Mouse (Mus musculus) hindbrain, embryonic 14.5 days (tissue): ENCODE data around the gene Pitpnm1. TPM values are rescaled to one million over a fixed set of nuclear protein-coding genes. Genes with fewer than 3 reads are reported as not detected.

Source experiments
- ATAC-seq: fragments of 200-750 bp; cut with Nextera tagmentation; 2 replicates; pipeline ENCODE4 v1.8.0; 2017; ENCODE audit warnings: moderate number of reproducible peaks, mild to moderate bottlenecking, moderate TSS enrichment, moderate library complexity; ENCODE audit not compliant: low FRiP score
- DNase-seq: peaks from one replicate; pipeline ENCODE4 v3.0.0-alpha.2; 2015; ENCODE audit warnings: low spot score
- H3K27ac ChIP-seq: fragments of 300-500 bp; sonication (generic); 2 replicates; pipeline ENCODE4 v1.5.1; 2014; ENCODE audit warnings: mild to moderate bottlenecking, moderate library complexity
- H3K27me3 ChIP-seq: fragments of 300-500 bp; sonication (generic); 2 replicates; pipeline ENCODE4 v1.6.1; 2014; ENCODE audit warnings: mild to moderate bottlenecking, low read length, mixed read lengths; ENCODE audit not compliant: control insufficient read depth, insufficient read depth
- H3K36me3 ChIP-seq: fragments of 300-500 bp; sonication (generic); replicated peaks from 2 replicates; pipeline ENCODE4 v1.6.1; 2014; ENCODE audit not compliant: control insufficient read depth, insufficient read depth
- H3K4me1 ChIP-seq: fragments of 300-500 bp; sonication (generic); replicated peaks from 2 replicates; pipeline ENCODE4 v1.6.1; 2014; ENCODE audit warnings: antibody characterized with exemption, low read length, mixed read lengths; ENCODE audit not compliant: control insufficient read depth, insufficient read depth
- H3K4me2 ChIP-seq: fragments of 300-500 bp; sonication (generic); replicated peaks from 2 replicates; pipeline ENCODE4 v1.6.1; 2014; ENCODE audit warnings: mild to moderate bottlenecking, moderate library complexity
- H3K4me3 ChIP-seq: fragments of 300-500 bp; sonication (generic); replicated peaks from 2 replicates; pipeline ENCODE4 v1.5.1; 2014; ENCODE audit warnings: mild to moderate bottlenecking, low read length
- H3K9ac ChIP-seq: fragments of 300-500 bp; sonication (generic); 2 replicates; pipeline ENCODE4 v1.6.1; 2014
- H3K9me3 ChIP-seq: fragments of 300-500 bp; sonication (generic); 2 replicates; pipeline ENCODE4 v1.6.1; 2016; ENCODE audit warnings: low read length; ENCODE audit not compliant: control insufficient read depth
- WGBS: fragments of 180-500 bp; shearing (Covaris S2); extraction: QIAGEN DNeasy Blood & Tissue Kit; methylation state at CpG from one replicate; pipeline ENCODE4 v1.1.7; 2014; 5-methylcytosine and 5-hydroxymethylcytosine counted together
- polyA plus RNA-seq: library from polyadenylated mRNA; unstranded; fragments of >200 nt; fragmentation: Nextera tagmentation; extraction: Ambion mirVana; gene quantifications from 2 replicates; pipeline ENCODE4 v1.2.1, GENCODE M21; 2014

Gene Pitpnm1
- polyA plus RNA-seq, 1 experiment from 2014 or later: 70.0 TPM

GRCm38 (mm10) chr19:4104675-4105194 is 4.9 kb downstream of the Pitpnm1 start:
- peaks cover 20% of the 10 kb centered on the region for H3K4me1 ChIP-seq
- no peak for DNase-seq
- no peak for ATAC-seq
- H3K27ac ChIP-seq: no peak overlapping the region
- H3K4me2 ChIP-seq: no peak overlapping the region
- peaks cover 9% of the 10 kb centered on the region; the same call in 1 of the 2 replicates for H3K27me3 ChIP-seq
- WGBS: 91% methylated on average over 16 of the region's 16 CpGs
- no peaks in the 10 kb centered on the region for H3K9me3 ChIP-seq
- peaks cover 30% of the 10 kb centered on the region for H3K36me3 ChIP-seq
- H3K4me3 ChIP-seq: no peak overlapping the region
- H3K9ac ChIP-seq: no peak overlapping the region

GRCm38 (mm10) chr19:4106654-4107053 is 6.9 kb downstream of the Pitpnm1 start:
- H3K36me3 ChIP-seq: peaks cover 46% of the 10 kb centered on the region
- no peak overlapping the region for H3K4me3 ChIP-seq
- 91% methylated on average over 14 of the region's 14 CpGs for WGBS
- DNase-seq: no peak
- no peak overlapping the region for H3K4me2 ChIP-seq
- H3K9me3 ChIP-seq: no peaks in the 10 kb centered on the region
- no peak for ATAC-seq
- no peak overlapping the region for H3K9ac ChIP-seq
- H3K27ac ChIP-seq: no peak overlapping the region
- peaks cover 4% of the 10 kb centered on the region; the same call in 1 of the 2 replicates for H3K27me3 ChIP-seq
- H3K4me1 ChIP-seq: peaks cover 5% of the 10 kb centered on the region; the same call in 1 of the 2 replicates

GRCm38 (mm10) chr19:4108535-4108934 is 8.7 kb downstream of the Pitpnm1 start:
- no peak overlapping the region for H3K27ac ChIP-seq
- no peak overlapping the region for H3K4me2 ChIP-seq
- no peak overlapping the region for H3K9ac ChIP-seq
- no peak for DNase-seq
- peaks cover 60% of the 10 kb centered on the region for H3K36me3 ChIP-seq
- 86% methylated on average over 9 of the region's 9 CpGs for WGBS
- no peaks in the 10 kb centered on the region for H3K27me3 ChIP-seq
- H3K4me3 ChIP-seq: no peak overlapping the region
- H3K4me1 ChIP-seq: no peaks in the 10 kb centered on the region
- no peak for ATAC-seq
- H3K9me3 ChIP-seq: no peaks in the 10 kb centered on the region

DNA sequence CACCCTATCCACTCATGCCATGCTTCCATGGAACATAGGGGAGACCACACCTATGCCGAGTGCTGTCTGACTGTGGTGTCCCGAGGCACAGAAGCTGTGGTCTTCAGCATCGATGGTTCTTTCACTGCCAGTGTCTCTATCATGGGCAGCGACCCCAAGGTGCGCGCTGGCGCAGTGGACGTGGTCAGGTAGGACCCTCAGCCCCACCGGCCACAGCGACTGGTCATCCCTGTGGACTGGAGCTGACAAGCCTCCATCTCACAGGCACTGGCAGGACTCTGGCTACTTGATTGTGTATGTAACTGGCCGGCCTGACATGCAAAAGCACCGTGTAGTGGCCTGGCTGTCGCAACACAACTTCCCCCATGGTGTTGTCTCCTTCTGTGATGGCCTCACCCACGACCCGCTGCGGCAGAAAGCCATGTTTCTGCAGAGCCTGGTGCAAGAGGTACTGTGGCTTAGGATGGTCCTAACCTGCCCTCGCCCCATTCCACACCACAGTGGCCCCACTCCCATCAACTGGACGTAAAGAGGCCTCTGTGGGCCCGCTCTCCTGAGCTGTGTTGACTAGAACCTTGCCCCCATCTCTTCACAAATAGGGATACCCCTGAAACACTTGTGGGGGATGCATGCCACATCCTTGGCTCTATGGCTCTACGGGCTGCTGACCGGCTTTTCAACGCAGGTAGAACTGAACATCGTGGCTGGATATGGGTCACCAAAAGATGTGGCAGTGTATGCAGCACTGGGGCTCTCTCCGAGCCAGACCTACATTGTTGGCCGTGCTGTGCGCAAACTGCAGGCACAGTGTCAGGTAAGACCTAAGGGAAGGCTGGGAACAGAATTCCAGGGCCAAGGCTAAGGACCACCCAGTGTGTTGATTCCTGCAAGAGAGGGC is 12.5 kb downstream of the Pitpnm1 start:
- DNase-seq: no peak
- H3K9me3 ChIP-seq: no peaks in the 10 kb centered on the region
- no peak overlapping the region for H3K9ac ChIP-seq
- no peaks in the 10 kb centered on the region for H3K27me3 ChIP-seq
- no peak overlapping the region for H3K27ac ChIP-seq
- H3K36me3 ChIP-seq: peaks cover 87% of the 10 kb centered on the region
- no peak overlapping the region for H3K4me2 ChIP-seq
- WGBS: 96% methylated on average over 26 of the region's 26 CpGs
- H3K4me1 ChIP-seq: no peaks in the 10 kb centered on the region
- no peak overlapping the region for H3K4me3 ChIP-seq
- ATAC-seq: no peak

GRCm38 (mm10) chr19:4113186-4113805 is 13.5 kb downstream of the Pitpnm1 start:
- H3K27ac ChIP-seq: no peak overlapping the region
- H3K36me3 ChIP-seq: peaks cover 85% of the 10 kb centered on the region
- H3K4me3 ChIP-seq: no peak overlapping the region
- ATAC-seq (no peak), DNase-seq (no peak)
- H3K4me1 ChIP-seq: no peaks in the 10 kb centered on the region
- H3K9ac ChIP-seq: no peak overlapping the region
- 77% methylated on average over 13 of the region's 13 CpGs for WGBS
- H3K4me2 ChIP-seq: no peak overlapping the region
- H3K27me3 ChIP-seq: no peaks in the 10 kb centered on the region
- no peaks in the 10 kb centered on the region for H3K9me3 ChIP-seq

DNA sequence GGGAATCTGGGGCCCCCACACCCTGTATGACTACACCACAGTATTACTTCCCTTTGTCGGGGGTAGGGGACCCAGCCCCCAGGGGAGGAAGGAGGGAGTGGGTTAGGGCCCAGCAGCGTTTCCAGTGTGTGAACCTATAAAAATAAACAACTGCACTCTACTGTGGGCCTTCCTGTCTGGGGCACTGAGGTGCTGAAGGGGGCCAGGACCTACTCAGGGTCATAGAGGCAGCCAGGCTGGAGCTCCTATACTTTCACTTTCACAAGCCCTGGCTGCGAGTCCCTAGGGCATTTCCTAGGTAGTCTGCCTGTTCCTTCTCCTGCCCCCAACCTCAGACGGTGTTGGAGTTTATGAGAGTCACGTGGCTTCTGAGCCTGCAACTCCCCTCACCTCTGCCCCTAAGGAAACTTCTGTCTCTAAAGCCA is 14.0 kb downstream of the Pitpnm1 start:
- Histone ChIP-seq H3K4me3 (no peak overlapping the region), H3K9ac (no peak overlapping the region), H3K27me3 (no peaks in the 10 kb centered on the region), H3K9me3 (no peaks in the 10 kb centered on the region), H3K4me1 (no peaks in the 10 kb centered on the region), H3K27ac (no peak overlapping the region), H3K4me2 (no peak overlapping the region), H3K36me3 (peaks cover 80% of the 10 kb centered on the region)
- 80% methylated on average over 5 of the region's 5 CpGs for WGBS
- ATAC-seq (no peak), DNase-seq (no peak)

DNA sequence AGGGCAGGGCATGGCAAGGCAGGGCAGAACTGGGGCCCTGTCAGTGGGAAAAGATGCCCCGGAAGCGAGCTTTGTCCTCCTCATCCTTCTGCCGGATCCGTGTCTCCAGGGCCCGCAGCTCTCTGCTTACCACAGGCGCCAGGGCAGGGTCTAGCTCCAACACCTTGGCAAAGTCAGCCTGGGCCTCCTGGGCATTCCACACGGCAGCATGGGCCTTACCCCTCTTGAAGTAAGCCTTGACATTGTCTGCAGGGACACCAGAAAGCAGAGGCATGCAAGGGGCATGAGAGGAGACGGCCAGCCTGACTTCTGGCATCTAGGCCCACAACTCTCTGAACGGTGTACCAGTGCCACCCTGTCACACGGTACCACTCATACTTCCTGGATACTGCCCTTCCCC is 14.8 kb downstream of the Pitpnm1 start:
- WGBS: 93% methylated on average over 10 of the region's 10 CpGs
- no peak for ATAC-seq
- Histone ChIP-seq H3K9me3 (no peaks in the 10 kb centered on the region), H3K9ac (no peak overlapping the region), H3K27me3 (no peaks in the 10 kb centered on the region), H3K4me1 (no peaks in the 10 kb centered on the region), H3K27ac (no peak overlapping the region), H3K4me2 (no peak overlapping the region), H3K36me3 (peaks cover 79% of the 10 kb centered on the region), H3K4me3 (no peak overlapping the region)
- DNase-seq: no peak

GRCm38 (mm10) chr19:4115144-4115543 is 15.3 kb downstream of the Pitpnm1 start:
- Histone ChIP-seq H3K4me3 (no peak overlapping the region), H3K9me3 (no peaks in the 10 kb centered on the region), H3K9ac (no peak overlapping the region), H3K36me3 (peaks cover 73% of the 10 kb centered on the region), H3K4me2 (no peak overlapping the region), H3K4me1 (0 out of 2 replicates have a peak, but pooled peaks cover under 1% of the 10 kb centered on the region), H3K27ac (no peak overlapping the region), H3K27me3 (no peaks in the 10 kb centered on the region)
- 97% methylated on average over 10 of the region's 10 CpGs for WGBS
- DNase-seq (no peak), ATAC-seq (no peak)

DNA sequence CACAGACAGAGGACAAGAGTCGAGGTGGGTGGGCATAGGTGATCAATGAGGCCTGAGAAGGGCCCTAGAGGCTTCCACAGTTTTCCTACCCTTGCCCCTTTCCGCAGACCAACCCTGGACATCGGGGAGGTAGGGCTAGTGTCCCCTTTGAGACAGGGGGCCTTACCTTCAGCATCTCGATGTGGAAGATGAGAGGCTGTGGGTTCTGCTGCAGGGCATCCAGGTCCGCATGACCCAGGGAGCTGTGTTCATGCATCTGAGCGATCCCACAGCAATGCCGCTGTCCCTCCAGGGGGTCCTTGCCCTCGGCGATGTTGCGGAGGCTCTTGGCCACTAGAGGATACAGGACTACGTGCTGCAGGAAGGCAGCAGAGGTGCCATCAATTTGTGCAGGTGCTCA is 16.0 kb downstream of the Pitpnm1 start:
- WGBS: 85% methylated on average over 11 of the region's 11 CpGs
- H3K9ac ChIP-seq: no peak overlapping the region
- no peak overlapping the region for H3K4me3 ChIP-seq
- H3K4me2 ChIP-seq: no peak overlapping the region
- H3K36me3 ChIP-seq: peaks cover 70% of the 10 kb centered on the region
- no peaks in the 10 kb centered on the region for H3K9me3 ChIP-seq
- H3K4me1 ChIP-seq: peaks cover 8% of the 10 kb centered on the region
- DNase-seq: no peak
- H3K27me3 ChIP-seq: no peaks in the 10 kb centered on the region
- H3K27ac ChIP-seq: no peak overlapping the region
- ATAC-seq: no peak
